Comparison of ENCODE assay signal across 17 mouse cellular contexts in genomic region chr11:25063978-25064377, GRCm38 (mm10).
"Had no signal": no experiment of that assay in that cellular context is flagged by ENCODE, and none has a peak within 500 bp of the region (broad histone marks: within the 10 kb centered on the region; RNA-seq: fewer than 3 reads in every experiment).

No protein-coding gene starts in this region.

- H3K9ac ChIP-seq: kidney, embryonic 15.5 days; limb, embryonic 13.5 days; liver, embryonic 15.5 days; neural tube, embryonic 13.5 days had no signal

- H3K36me3 ChIP-seq: kidney, embryonic 15.5 days; limb, embryonic 13.5 days; liver, embryonic 15.5 days; midbrain, embryonic 10.5 days; neural tube, embryonic 13.5 days had no signal

- ATAC-seq: intestine, embryonic 16.5 days had no signal

- H3K27ac ChIP-seq: kidney, embryonic 15.5 days; left cerebral cortex, adult 2 months; limb, embryonic 13.5 days; liver, embryonic 15.5 days; midbrain, embryonic 10.5 days; neural tube, embryonic 13.5 days had no signal

- H3K4me2 ChIP-seq: kidney, embryonic 15.5 days; limb, embryonic 13.5 days; liver, embryonic 11.5 days; liver, embryonic 15.5 days; neural tube, embryonic 13.5 days had no signal

- H3K9me3 ChIP-seq: kidney, embryonic 15.5 days; limb, embryonic 13.5 days; liver, embryonic 15.5 days; midbrain, embryonic 10.5 days; neural tube, embryonic 13.5 days had no signal

- DNase-seq: kidney, adult 2 months; kidney, postnatal 14 days; lung, adult 2 months; lung, postnatal 14 days; midbrain, embryonic 14.5 days; right cerebral cortex, postnatal 14 days; thymus, adult 2 months; thymus, postnatal 25 days had no signal

- H3K4me3 ChIP-seq: kidney, embryonic 15.5 days; left cerebral cortex, adult 2 months; limb, embryonic 13.5 days; liver, embryonic 15.5 days; midbrain, embryonic 10.5 days; myocyte; neural tube, embryonic 13.5 days had no signal

- H3K4me1 ChIP-seq: kidney, embryonic 15.5 days; liver, embryonic 15.5 days had no signal

- H3K27me3 ChIP-seq: kidney, embryonic 15.5 days; limb, embryonic 13.5 days; liver, embryonic 15.5 days; neural tube, embryonic 13.5 days had no signal
